Mouse (Mus musculus): ENCODE data around the gene Gpc5. TPM values are rescaled to one million over a fixed set of nuclear protein-coding genes. Genes with fewer than 3 reads are reported as not detected.

Gpc5 gene
- polyA plus RNA-seq, 1 experiment from 2014 or later = 1.5 TPM

- Histone ChIP-seq H3K9me3 (no peaks in the 10 kb centered on the region), H3K36me3 (no peaks in the 10 kb centered on the region), H3K27me3 (no peaks in the 10 kb centered on the region), H3K4me3 (no peak overlapping the region), H3K4me2 (replicated peaks) (no peak overlapping the region), H3K9ac (replicated peaks) (no peak overlapping the region), H3K4me1 (no peaks in the 10 kb centered on the region), H3K27ac (replicated peaks) (no peak overlapping the region)
- WGBS = 82% methylated on average over 6 of the region's 6 CpGs
- no peak for ATAC-seq (ENCODE audit: low FRiP score, low read depth)
These were observed 177.8 kb downstream of the Gpc5 start for GRCm38 (mm10) chr14:115269703-115270402.

- no peaks in the 10 kb centered on the region for H3K4me1 ChIP-seq
- H3K9ac ChIP-seq (replicated peaks) = no peak overlapping the region
- H3K36me3 ChIP-seq = no peaks in the 10 kb centered on the region
- H3K27me3 ChIP-seq = no peaks in the 10 kb centered on the region
- no peak overlapping the region for H3K4me3 ChIP-seq
- ATAC-seq (ENCODE audit: low FRiP score, low read depth) = no peak
- WGBS = 87% methylated on average over 6 of the region's 6 CpGs
- H3K4me2 ChIP-seq (replicated peaks) = no peak overlapping the region
- H3K27ac ChIP-seq (replicated peaks) = no peak overlapping the region
- H3K9me3 ChIP-seq = no peaks in the 10 kb centered on the region
These were observed 178.4 kb downstream of the Gpc5 start for GRCm38 (mm10) chr14:115270445-115270844.

GRCm38 (mm10) chr14:115282782-115283181, 190.8 kb downstream of the Gpc5 start:
- Histone ChIP-seq H3K36me3 (no peaks in the 10 kb centered on the region), H3K27ac (replicated peaks) (no peak overlapping the region), H3K9ac (replicated peaks) (no peak overlapping the region), H3K4me1 (no peaks in the 10 kb centered on the region), H3K27me3 (no peaks in the 10 kb centered on the region), H3K4me2 (replicated peaks) (no peak overlapping the region), H3K4me3 (no peak overlapping the region), H3K9me3 (no peaks in the 10 kb centered on the region)
- no peak for ATAC-seq (ENCODE audit: low FRiP score, low read depth)

GRCm38 (mm10) chr14:115324247-115324646, 232.2 kb downstream of the Gpc5 start:
- Histone ChIP-seq H3K27me3 (peaks cover 4% of the 10 kb centered on the region; the same call in 1 of the 2 replicates), H3K36me3 (no peaks in the 10 kb centered on the region), H3K27ac (replicated peaks) (no peak overlapping the region), H3K4me3 (no peak overlapping the region), H3K4me2 (replicated peaks) (no peak overlapping the region), H3K4me1 (no peaks in the 10 kb centered on the region), H3K9ac (replicated peaks) (no peak overlapping the region), H3K9me3 (no peaks in the 10 kb centered on the region)
- 86% methylated on average over 2 of the region's 2 CpGs for WGBS
- ATAC-seq (ENCODE audit: low FRiP score, low read depth) = no peak

- 36% methylated on average over 5 of the region's 5 CpGs for WGBS
- H3K27me3 ChIP-seq = peaks cover 4% of the 10 kb centered on the region; the same call in 1 of the 2 replicates
These were observed 234.4 kb downstream of the Gpc5 start for GRCm38 (mm10) chr14:115326426-115326825.

GRCm38 (mm10) chr14:115339084-115339483, 247.1 kb downstream of the Gpc5 start:
- no peak overlapping the region for H3K9ac ChIP-seq (replicated peaks)
- H3K27me3 ChIP-seq = no peaks in the 10 kb centered on the region
- H3K4me1 ChIP-seq = no peaks in the 10 kb centered on the region
- no peak overlapping the region for H3K4me3 ChIP-seq
- H3K4me2 ChIP-seq (replicated peaks) = no peak overlapping the region
- no peaks in the 10 kb centered on the region for H3K36me3 ChIP-seq
- no peak overlapping the region for H3K27ac ChIP-seq (replicated peaks)
- WGBS = 78% methylated on average over 3 of the region's 3 CpGs
- H3K9me3 ChIP-seq = no peaks in the 10 kb centered on the region
- no peak for ATAC-seq (ENCODE audit: low FRiP score, low read depth)

More at GRCm38 (mm10) chr14:115326426-115326825, 234.4 kb downstream of the Gpc5 start:
- H3K4me3 ChIP-seq = no peak overlapping the region
- no peak for ATAC-seq (ENCODE audit: low FRiP score, low read depth)
- H3K9ac ChIP-seq (replicated peaks) = no peak overlapping the region
- H3K4me1 ChIP-seq = no peaks in the 10 kb centered on the region
- H3K4me2 ChIP-seq (replicated peaks) = no peak overlapping the region
- H3K9me3 ChIP-seq = no peaks in the 10 kb centered on the region
- no peak overlapping the region for H3K27ac ChIP-seq (replicated peaks)
- H3K36me3 ChIP-seq = no peaks in the 10 kb centered on the region

GRCm38 (mm10) chr14:115342597-115342996, 250.6 kb downstream of the Gpc5 start:
- Histone ChIP-seq H3K9ac (replicated peaks) (no peak overlapping the region), H3K4me3 (no peak overlapping the region), H3K4me1 (no peaks in the 10 kb centered on the region), H3K9me3 (no peaks in the 10 kb centered on the region), H3K36me3 (no peaks in the 10 kb centered on the region), H3K27ac (replicated peaks) (no peak overlapping the region), H3K27me3 (no peaks in the 10 kb centered on the region), H3K4me2 (replicated peaks) (no peak overlapping the region)
- WGBS = 89% methylated on average over 2 of the region's 2 CpGs
- ATAC-seq (ENCODE audit: low FRiP score, low read depth) = no peak

- no peak for ATAC-seq (ENCODE audit: low FRiP score, low read depth)
- 83% methylated on average over 3 of the region's 3 CpGs for WGBS
- no peak overlapping the region for H3K4me3 ChIP-seq
These were observed 257.4 kb downstream of the Gpc5 start for GRCm38 (mm10) chr14:115349448-115349847.

GRCm38 (mm10) chr14:115365320-115365935, 273.4 kb downstream of the Gpc5 start:
- H3K27ac ChIP-seq (replicated peaks) = no peak overlapping the region
- H3K27me3 ChIP-seq = no peaks in the 10 kb centered on the region
- 96% methylated on average over 3 of the region's 3 CpGs for WGBS
- H3K9ac ChIP-seq (replicated peaks) = no peak overlapping the region
- H3K9me3 ChIP-seq = no peaks in the 10 kb centered on the region
- H3K4me1 ChIP-seq = 0 out of 2 replicates have a peak, but pooled peaks cover 3% of the 10 kb centered on the region
- H3K4me2 ChIP-seq (replicated peaks) = no peak overlapping the region
- no peak for ATAC-seq (ENCODE audit: low FRiP score, low read depth)
- H3K4me3 ChIP-seq = no peak overlapping the region
- H3K36me3 ChIP-seq = no peaks in the 10 kb centered on the region

More at GRCm38 (mm10) chr14:115349448-115349847, 257.4 kb downstream of the Gpc5 start:
- no peak overlapping the region for H3K4me2 ChIP-seq (replicated peaks)
- no peaks in the 10 kb centered on the region for H3K4me1 ChIP-seq
- no peak overlapping the region for H3K27ac ChIP-seq (replicated peaks)
- H3K9me3 ChIP-seq = no peaks in the 10 kb centered on the region
- no peaks in the 10 kb centered on the region for H3K27me3 ChIP-seq
- no peaks in the 10 kb centered on the region for H3K36me3 ChIP-seq
- H3K9ac ChIP-seq (replicated peaks) = no peak overlapping the region

GRCm38 (mm10) chr14:115369611-115370167, 277.7 kb downstream of the Gpc5 start:
- Histone ChIP-seq H3K9ac (replicated peaks) (no peak overlapping the region), H3K4me3 (no peak overlapping the region), H3K9me3 (no peaks in the 10 kb centered on the region), H3K27me3 (no peaks in the 10 kb centered on the region), H3K4me2 (replicated peaks) (no peak overlapping the region), H3K4me1 (0 out of 2 replicates have a peak, but pooled peaks cover 3% of the 10 kb centered on the region), H3K36me3 (no peaks in the 10 kb centered on the region), H3K27ac (replicated peaks) (no peak overlapping the region)
- 69% methylated on average over 15 of the region's 15 CpGs for WGBS
- 0 out of 2 replicates have a peak, but pooled peaks have one; percentile 52 for ATAC-seq (ENCODE audit: low FRiP score, low read depth)

- 18% methylated on average over 1 of the region's 1 CpGs for WGBS
- no peak overlapping the region for H3K4me2 ChIP-seq (replicated peaks)
These were observed 279.1 kb downstream of the Gpc5 start for GRCm38 (mm10) chr14:115371131-115371530.

GRCm38 (mm10) chr14:115391831-115392230, 299.8 kb downstream of the Gpc5 start:
- no peaks in the 10 kb centered on the region for H3K36me3 ChIP-seq
- H3K4me1 ChIP-seq = no peaks in the 10 kb centered on the region
- WGBS = 79% methylated on average over 3 of the region's 3 CpGs
- H3K4me3 ChIP-seq = no peak overlapping the region
- H3K9me3 ChIP-seq = no peaks in the 10 kb centered on the region
- H3K27ac ChIP-seq (replicated peaks) = no peak overlapping the region
- no peak for ATAC-seq (ENCODE audit: low FRiP score, low read depth)
- no peak overlapping the region for H3K9ac ChIP-seq (replicated peaks)
- H3K27me3 ChIP-seq = no peaks in the 10 kb centered on the region
- H3K4me2 ChIP-seq (replicated peaks) = no peak overlapping the region

More at GRCm38 (mm10) chr14:115371131-115371530, 279.1 kb downstream of the Gpc5 start:
- H3K9ac ChIP-seq (replicated peaks) = no peak overlapping the region
- H3K4me3 ChIP-seq = no peak overlapping the region
- H3K4me1 ChIP-seq = 0 out of 2 replicates have a peak, but pooled peaks cover 3% of the 10 kb centered on the region
- no peak overlapping the region for H3K27ac ChIP-seq (replicated peaks)
- H3K36me3 ChIP-seq = no peaks in the 10 kb centered on the region
- no peaks in the 10 kb centered on the region for H3K27me3 ChIP-seq
- ATAC-seq (ENCODE audit: low FRiP score, low read depth) = no peak; the same call in 1 of the 2 replicates
- no peaks in the 10 kb centered on the region for H3K9me3 ChIP-seq
